Mouse (Mus musculus) effector memory CD4-positive, alpha-beta T cell, adult 5 months (primary cell): ENCODE data around the gene Gm11213. TPM values are rescaled to one million over a fixed set of nuclear protein-coding genes. Genes with fewer than 3 reads are reported as not detected.

ENCODE experiments used
- polyA plus RNA-seq: library from polyadenylated mRNA; unstranded; fragments of 100-300 nt; shearing (Covaris generic); gene quantifications from one replicate; pipeline ENCODE4 v1.2.1, GENCODE M21; 2017

Gm11213 gene
- not detected for polyA plus RNA-seq

DNA sequence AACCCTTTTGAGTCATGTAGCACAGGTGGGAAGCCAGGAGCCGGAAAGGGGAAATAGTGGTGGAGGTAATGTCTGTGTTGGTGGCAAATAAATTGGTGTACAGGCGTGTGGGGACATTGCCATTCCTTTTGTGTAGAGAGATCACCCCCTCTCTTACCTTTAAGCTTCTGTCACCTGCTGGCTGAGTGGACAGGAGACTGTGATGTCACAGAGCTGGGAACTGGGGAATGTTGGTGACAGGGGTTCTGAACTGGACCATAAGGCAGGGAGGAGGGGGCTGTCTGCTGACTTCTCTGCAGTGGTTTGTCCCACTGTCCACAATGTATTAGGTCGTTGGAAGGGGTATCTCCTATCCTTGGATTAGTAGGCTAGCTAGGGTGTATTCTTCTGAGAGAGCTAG is at the start of gene Gm11213:
Gm11213 (minus strand) TSS at position 317 of the 400 bp plus-strand sequence.

DNA sequence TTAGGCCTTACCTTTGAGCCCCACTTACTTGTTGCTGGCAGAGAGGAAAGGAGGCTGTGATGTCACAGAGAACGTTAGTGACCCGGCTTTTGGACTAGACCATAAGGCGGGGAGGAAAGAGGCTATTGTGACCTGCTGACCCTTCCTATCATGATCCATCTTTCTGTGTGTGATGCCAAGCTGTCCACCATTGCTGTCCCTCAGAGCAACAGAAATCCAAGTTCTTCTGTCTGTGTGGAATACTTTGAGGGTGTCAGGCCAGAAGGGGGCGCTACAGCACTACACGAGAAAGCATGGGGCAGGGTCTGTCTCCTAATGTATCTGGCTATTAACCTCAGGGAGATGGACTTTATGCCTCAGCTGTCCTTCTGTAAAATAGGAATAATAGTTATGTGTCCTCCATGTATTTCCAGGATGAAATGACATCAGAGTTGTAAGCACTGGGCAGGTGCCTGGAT is 17.3 kb upstream of the Gm11213 start, which contains the start of gene Tex48:
Tex48 (minus strand) TSS at position 51 of the 458 bp plus-strand sequence.

DNA sequence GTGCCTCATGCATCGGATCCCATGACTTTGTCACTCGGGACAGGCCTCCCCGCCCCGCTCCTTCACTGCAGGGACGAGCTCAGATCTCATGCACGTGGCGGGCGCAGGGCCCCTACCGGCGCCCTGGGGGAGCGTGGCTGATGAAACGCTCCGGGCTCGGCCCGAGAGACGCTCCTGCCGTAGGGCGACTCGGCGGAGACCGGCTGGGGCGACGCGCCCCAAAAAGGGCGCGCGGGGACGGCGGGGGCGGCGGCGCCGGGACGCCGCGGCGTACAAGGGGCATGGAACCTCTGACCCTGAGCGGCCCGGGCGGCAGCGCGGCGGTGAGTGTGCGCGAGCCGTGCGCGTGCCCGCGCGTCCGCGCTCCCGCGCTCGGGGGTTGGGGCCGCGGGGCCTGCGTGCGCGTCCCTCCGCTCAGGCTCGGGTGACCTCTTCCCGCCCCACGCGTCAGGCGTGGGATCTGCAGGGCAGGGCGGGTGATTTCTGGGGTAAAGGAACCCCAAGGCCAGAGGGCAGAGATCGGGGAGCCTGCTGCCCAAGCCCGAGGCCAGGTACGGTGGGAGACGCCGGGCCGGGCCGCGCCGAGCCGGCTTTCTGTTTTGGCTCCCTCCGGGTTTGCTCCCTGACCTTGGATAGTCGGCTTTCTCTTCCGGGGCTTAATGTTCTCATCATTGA is 46.5 kb downstream of the Gm11213 start, which contains the start of gene Tmem268:
Tmem268 (plus strand) TSS at position 375 of the 675 bp plus-strand sequence.

Other genes starting within 250 kb of the Gm11213 start
- not detected for gene Orm3, start 249.1 kb downstream of the Gm11213 start, polyA plus RNA-seq
- gene Orm2, start 242.8 kb downstream of the Gm11213 start, polyA plus RNA-seq, result not detected
- gene Akna, start 201.9 kb downstream of the Gm11213 start, polyA plus RNA-seq, result 318 TPM
- gene Whrn, start 109.3 kb downstream of the Gm11213 start, polyA plus RNA-seq, result 16.2 TPM
- 103 TPM for gene Atp6v1g1, start 60.5 kb downstream of the Gm11213 start, polyA plus RNA-seq
- gene Tmem268, start 46.5 kb downstream of the Gm11213 start, polyA plus RNA-seq, result 17.6 TPM
- not detected for gene Tex48, start 17.2 kb upstream of the Gm11213 start, polyA plus RNA-seq
- gene Gm11214, start 58.1 kb upstream of the Gm11213 start, polyA plus RNA-seq, result not detected
- 0.19 TPM for gene Tnfsf15, start 139.9 kb upstream of the Gm11213 start, polyA plus RNA-seq